Mouse (Mus musculus): ENCODE data around the gene Golim4.

Golim4 gene

DNA sequence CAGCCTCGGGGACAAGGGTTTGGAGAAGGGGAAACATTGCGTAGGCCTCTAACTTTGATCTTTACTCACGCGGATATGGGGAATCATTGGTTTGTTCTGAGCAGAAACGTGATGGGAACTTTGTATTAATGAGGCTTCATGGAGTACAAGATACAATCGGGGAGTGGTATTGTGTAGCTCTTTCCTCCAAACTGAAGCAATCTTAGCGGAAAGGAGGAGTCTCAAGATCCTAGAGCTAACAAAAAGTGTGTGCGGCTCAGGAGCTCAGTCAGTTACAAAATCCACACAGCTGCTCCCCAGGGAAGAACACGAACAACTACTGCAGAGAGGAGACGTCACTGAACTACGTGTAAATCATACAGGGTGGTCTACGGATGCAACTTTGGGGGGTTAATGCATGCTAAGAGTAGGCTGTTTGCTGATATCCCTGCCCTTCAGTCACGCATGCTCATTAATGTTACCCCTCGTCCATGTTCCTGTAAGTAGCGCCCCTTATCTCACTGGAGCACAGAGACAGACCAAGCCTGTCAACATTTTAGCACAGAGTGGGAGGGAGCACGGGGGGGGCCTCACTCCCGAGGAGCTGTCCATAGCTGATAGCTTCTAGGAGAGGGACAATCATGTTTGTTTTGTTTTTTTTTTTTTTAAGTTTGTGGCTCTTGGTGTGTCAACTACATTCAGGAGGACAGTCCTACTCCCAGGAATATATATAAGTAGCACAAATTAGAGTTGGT is 38.8 kb downstream of the Golim4 start:
- no peak for DNase-seq

DNA sequence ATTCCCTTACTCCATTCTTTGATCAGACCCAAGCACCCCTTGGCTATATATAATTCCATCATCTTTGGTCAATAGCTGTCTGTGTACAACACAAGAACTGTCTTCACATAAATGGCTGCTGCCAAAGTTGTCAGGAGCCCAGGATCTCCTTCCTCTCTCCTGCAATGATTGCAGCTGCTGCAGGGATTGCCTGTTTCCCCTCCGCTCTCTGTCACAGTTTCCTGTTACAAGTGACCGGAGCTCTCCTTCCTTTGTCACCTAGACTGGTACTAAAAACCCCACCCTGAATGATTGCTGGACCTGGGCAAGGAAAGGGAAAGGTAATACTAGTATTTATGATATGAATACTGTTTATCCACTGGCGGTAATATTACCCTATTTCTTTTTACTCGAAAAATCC is 44.0 kb downstream of the Golim4 start:
- no peak for DNase-seq

DNA sequence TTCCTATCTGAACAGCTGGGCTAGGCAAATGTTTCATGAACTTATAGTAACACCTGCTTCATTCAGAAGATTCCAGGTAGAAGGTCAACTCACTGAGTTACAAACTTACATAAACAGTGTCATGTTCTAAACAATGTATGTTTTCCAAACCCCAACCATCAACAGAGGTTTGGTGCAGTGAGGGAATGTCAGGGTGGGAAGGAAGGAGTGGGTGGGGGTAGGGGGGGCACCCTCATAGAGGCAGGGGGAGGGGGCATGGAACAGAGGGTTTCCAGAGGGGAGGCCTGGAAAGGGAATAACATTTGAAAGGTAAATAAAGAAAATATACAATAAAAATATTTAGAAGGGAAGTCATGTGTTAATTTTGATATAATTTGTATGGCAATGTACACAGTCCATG is 46.0 kb downstream of the Golim4 start:
- DNase-seq: no peak

DNA sequence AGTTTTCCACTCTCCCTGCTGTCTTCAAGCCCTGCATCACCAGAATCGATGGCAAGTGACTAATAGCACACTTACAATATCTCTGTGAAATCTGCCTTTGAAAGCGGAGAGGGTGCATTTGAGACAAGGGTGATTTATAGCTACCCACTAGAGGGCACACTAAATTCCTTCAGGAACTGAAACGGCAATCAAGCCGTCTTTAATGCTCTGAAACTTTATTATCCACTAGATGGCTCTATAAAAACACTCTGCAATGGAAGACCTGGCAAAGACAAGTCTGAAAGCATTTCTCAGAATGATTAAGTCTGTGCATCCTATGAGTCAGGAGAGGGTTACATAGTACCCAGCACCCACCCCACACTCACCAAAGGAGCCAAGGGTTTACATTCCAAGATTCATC is 46.5 kb downstream of the Golim4 start:
- DNase-seq: peak in 1 of 2 experiments; percentile 34

DNA sequence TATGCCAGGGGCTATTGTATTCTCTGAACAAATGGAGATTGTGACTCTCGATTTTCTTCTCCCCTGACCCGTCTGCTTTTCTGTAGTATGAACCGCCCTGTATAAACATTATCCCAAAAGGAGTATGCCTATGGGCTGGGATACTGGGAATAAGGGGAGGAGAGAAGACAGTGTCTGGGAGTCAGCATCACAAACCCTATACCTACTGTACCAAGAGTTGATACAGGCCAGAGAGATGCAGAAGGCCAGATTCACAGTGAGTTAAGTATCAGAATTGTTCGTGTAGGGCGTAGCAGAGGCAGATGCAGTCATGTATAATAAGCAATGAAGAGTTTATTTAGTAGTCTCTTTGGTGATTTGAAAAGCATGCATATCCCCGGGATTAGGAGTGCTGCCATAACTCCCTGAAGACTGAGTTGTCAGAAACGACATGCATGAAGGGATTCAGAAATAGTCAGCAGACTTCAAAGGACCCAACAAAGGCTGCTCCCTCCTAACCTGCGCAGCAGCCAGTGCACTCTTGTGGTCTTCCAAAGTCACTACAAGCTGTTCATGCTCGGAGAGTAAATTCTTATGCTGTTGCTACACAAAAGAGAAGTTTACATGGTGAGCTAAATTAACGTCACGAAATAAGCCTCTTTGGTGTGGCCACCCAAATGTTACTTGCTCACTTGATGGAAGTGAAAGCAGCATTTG is 54.7 kb downstream of the Golim4 start:
- DNase-seq: no peak

DNA sequence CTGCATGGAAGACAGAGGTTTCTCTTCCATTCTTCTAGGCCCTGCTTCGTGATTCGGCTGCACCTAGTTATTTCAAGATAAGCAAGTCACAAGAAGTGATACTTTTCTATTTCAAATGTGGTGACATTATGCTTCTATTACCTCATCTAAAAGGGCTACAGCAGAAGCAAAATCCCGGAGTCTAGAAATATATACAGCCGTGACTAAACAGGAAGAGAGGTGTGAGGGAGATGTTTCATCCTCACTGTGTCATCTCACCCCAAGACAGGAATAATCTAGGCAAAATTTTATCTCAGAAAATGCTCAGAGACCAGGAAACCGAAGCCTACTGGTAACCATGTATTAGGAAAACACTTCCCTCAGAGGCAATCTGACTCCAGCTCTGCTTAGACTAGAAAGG is 61.7 kb downstream of the Golim4 start:
- no peak for DNase-seq

DNA sequence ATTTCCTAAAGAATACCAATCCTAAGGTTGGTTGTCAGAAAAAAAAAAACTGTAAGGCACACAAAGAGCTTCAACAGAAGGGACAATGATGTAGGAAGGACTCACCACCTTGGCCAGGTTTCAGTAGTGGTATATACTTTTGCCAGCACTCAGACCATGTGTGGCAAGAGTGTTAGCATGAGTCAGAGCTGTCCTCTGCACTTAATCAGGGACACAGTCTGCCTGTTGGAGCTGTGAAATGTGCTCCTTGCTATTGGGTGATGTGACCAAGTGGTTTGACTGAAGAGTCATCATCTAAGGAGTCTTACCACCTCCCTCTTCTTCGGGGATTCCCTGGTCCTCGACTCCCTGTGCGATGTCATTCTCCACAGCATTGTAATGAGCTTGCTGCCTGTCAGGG is 65.2 kb downstream of the Golim4 start:
- DNase-seq: no peak

DNA sequence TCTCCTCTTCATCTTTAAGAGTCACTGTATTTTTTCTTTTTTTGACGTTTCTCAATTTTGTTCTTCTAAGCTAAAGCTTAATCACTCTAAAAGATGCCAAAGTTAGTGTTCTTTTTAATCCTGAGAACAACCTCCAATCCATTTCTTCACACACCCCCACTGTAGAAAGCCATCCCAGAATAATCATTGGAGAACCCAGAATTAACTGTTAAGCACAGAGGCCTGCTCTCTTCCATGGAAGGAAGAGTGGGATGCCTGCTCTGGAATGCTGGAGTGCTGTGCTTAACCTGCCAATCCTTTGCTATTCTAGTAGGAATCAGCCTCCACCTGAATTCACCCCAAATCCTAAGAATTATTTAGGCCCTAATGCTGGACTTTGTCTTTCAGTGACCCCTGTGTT is 67.4 kb downstream of the Golim4 start:
- DNase-seq: no peak

DNA sequence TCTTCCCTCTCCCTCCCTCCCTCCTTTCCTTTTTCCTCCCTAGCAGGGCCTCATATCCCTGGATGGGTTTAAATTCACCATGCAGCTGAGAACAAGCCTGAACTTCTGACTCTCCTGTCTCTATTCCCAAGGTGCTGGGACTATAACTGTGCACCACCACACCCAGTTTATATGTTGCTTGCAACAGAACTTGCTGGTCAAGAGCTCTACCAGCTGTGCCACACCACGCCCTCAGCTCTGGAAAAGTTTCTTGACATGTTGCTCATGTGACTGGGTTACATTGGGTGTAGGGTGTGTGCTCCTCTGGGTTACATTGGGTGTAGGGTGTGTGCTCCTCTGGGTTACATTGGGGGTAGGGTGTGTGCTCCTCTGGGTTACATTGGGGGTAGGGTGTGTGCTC is 75.2 kb downstream of the Golim4 start:
- no peak for DNase-seq

DNA sequence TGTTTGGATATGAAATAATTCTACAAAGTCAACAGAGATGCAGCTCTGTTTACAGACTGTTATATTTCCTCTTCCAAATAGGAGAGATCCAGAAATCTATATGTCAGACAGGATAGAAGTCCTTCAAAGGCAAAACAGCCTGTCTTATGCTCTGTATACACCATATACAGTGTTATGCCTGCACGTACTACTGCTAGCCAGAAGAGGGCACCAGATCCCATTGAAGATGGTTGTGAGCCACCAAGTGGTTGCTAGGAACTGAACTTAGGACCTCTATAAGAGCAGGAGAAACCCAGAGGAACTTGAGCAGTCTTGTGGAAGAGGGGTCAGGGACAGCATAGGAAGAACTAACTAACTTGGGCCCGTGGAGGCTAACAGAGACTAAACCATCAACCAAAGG is 77.5 kb downstream of the Golim4 start:
- DNase-seq: no peak

DNA sequence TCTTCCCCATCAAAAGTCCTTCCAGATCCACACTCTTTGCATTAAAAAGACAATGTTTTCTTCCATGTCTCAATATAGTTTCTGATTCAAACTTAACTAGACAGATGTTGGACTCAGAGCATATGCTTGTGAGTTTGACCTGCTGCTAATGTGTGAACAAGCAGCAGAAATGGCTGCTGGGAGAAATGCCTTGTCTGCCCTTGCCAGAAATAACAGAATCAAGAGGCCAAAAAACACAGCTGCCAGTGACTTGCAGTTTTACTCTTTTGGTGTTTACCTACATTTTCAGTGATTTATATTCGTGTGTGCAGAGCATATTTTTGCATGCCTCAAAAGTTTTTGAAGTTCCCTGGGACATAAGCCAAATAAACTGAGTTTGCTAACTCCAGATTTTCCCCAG is 87.9 kb downstream of the Golim4 start:
- DNase-seq: no peak

DNA sequence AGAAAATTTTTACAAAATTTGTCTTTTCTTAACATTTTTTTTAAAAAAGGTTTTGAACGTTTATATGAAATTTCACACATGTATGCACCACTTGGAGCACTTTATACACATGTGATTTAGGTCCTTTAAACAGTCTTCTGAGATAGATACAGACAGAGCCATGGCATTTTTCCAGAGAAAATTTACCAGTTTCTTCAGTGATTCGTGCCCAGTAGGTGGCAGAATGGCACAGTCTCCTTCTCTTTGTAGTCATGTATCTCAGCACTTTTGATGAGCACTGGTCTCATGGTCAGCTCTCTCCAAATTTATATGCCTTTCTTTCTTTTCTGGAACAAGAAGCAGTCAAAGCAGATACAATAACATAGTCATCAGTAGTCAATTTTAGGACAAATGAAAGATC is 92.5 kb downstream of the Golim4 start:
- peak in 1 of 2 experiments; percentile 7 for DNase-seq

DNA sequence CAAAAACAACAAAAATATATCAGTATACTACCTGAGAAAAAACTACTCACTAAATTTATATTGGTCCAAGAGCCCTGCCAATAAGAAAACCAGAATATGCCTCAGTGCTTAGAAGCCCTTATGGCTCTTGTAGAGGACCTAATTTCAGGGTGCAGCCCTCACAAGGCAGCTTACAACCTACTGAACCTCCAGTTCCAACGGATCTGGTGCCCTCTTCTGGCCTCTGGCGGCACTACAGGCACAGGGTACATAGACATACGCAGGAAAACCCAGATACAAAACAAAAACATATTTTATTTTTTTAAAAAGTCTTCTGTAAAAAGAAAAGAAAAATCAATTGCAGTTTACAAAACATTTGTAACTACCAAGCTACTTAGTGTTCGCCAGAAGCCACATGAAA is 95.1 kb downstream of the Golim4 start:
- peak; percentile 15 to 46 for DNase-seq

DNA sequence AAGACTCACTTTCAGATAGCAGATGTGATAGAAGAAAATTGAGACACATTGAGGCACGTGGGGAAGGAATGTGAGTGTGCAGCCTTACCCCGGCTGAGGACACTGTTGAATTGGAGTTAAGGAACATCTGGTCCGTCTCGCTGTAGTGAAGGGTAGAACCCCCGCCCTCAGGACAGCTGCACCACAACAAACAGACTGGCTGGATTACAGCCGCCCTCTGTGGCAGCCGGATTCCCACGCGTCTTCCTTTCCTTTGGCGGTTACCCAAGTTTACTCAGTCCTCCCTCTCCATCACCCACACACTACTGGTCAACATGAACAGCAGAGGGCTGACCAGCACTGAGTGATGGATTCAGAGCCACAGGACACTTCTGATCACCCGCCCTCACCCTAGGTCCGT is 96.0 kb downstream of the Golim4 start:
- no peak for DNase-seq

DNA sequence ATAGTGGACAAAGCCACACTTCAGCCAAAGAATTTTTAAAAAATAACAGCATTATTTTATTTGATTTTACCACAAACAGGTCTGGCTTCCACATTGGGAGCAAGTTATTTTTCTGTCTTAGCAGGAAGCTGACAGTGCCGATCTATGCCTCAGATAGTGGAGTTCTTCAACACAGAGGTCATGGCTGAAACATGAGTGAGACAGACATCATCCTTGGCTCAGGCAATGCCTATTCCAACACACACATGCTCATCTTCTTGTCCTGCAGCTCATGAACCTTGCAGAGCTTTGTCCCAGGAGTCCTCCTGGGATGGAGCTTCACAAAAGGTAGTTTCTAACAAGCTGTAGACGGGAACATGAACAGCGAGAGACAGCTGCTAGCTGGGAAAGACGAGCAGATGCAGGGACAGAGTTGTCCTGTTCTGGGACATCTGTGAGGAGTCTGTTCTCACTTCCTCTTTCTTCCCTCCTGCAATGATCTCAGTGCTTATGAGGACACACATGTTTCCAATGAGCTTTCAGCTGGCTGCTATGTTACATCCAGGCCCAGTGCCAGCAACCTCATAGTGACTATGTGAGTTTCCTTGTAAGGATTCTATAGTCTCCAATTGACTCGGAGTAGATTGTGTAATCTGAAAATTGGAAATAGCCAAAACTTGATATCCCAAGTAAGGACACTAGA is 121.3 kb downstream of the Golim4 start:
- DNase-seq: no peak

DNA sequence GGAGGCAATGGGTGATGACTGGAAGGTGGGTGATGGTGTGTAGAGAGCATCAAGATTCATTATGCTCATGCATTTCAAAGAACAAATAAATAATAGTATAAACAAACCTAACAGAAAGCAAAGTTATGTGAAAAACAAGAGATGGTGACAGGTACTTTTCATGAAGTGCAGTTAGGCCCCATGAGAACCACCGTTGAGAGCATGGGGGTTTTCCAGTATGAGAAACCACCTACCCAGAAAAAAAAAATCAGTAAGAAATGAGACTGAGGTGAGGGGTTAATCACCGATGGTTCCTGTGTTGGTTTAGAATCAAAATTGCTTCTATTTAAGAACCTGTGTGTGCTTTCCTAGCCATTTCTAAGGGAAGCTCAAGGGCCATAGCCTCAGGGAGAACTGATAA is 121.9 kb downstream of the Golim4 start:
- no peak for DNase-seq
